Mouse (Mus musculus): ENCODE measurements around the gene Aoc2.

DNA sequence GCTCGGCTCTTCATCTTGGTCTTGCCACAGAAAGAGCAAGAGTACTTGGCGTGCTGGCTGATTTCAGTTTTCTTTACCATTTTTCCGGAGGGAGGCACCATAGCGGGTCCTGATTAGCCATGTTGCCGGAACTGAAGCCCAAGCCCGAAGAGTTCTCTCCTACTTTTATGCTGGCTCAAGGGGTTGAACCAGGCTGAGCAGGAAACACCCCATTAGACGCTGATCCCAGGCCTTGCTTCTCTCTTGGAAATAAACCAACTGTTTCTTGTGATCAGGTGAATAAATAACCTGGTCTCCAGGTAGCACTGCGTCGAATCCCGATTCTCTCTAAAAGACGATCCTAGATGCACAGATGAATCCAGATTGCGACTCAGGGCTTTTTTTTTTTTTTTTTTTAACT, 28.6 kb downstream of the Aoc2 start:
- TF ChIP-seq MYOD1 (IDR thresholded peaks at IDR 0.05; ENCODE audit: control insufficient read depth in 1 of 3, insufficient read length in 2 of 3, low read depth in 2 of 3) (no peak), POLR2AphosphoS2 (IDR thresholded peaks at IDR 0.05; ENCODE audit: insufficient read length, low read depth) (no peak), POLR2A (IDR thresholded peaks at IDR 0.05; ENCODE audit: insufficient read length, low read depth) (no peak), E2F4 (IDR thresholded peaks at IDR 0.05; ENCODE audit: insufficient read depth) (no peak), MAX (IDR thresholded peaks at IDR 0.05; ENCODE audit: low read depth) (no peak), TCF3 (IDR thresholded peaks at IDR 0.05; ENCODE audit: insufficient read length, low read depth) (no peak), TCF12 (IDR thresholded peaks at IDR 0.05; ENCODE audit: insufficient read depth, poor library complexity, severe bottlenecking) (no peak), CEBPB (IDR thresholded peaks at IDR 0.05; ENCODE audit: insufficient read depth, poor library complexity, severe bottlenecking) (no peak), USF1 (IDR thresholded peaks at IDR 0.05; ENCODE audit: low read depth) (no peak), SRF (IDR thresholded peaks at IDR 0.05; ENCODE audit: control insufficient read depth, insufficient read length, low read depth) (no peak), MYOG (IDR thresholded peaks at IDR 0.05; ENCODE audit: control insufficient read depth in 1 of 3, insufficient read depth in 1 of 3, insufficient read length in 2 of 3, low read depth in 2 of 3) (no peak)
